Mouse (Mus musculus) midbrain, embryonic 15.5 days (tissue): ENCODE measurements at regions not wholly inside any gene's neighbourhood (a gene's known extent, or its start where the extent isn't known, plus 50 kb on each side); places are given as distances from the start of the nearest gene placed in this dataset.

Experiments
- ATAC-seq: fragments of 200-750 bp; cut with Nextera tagmentation; replicated peaks from 2 replicates; pipeline ENCODE4 v1.8.0; 2017; ENCODE audit warnings: moderate TSS enrichment
- H3K27ac ChIP-seq: fragments of 300-500 bp; sonication (generic); 2 replicates; pipeline ENCODE4 v1.5.1; 2015; ENCODE audit warnings: mild to moderate bottlenecking, inconsistent platforms
- H3K27me3 ChIP-seq: fragments of 300-500 bp; sonication (generic); replicated peaks from 2 replicates; pipeline ENCODE4 v1.6.1; 2015; ENCODE audit warnings: inconsistent platforms
- H3K36me3 ChIP-seq: fragments of 300-500 bp; sonication (generic); replicated peaks from 2 replicates; pipeline ENCODE4 v1.6.1; 2015; ENCODE audit warnings: inconsistent platforms
- H3K4me1 ChIP-seq: fragments of 300-500 bp; sonication (generic); 2 replicates; pipeline ENCODE4 v1.6.1; 2015; ENCODE audit warnings: inconsistent platforms
- H3K4me2 ChIP-seq: fragments of 300-500 bp; sonication (generic); 2 replicates; pipeline ENCODE4 v1.6.1; 2015; ENCODE audit warnings: inconsistent platforms, mild to moderate bottlenecking, moderate library complexity
- H3K4me3 ChIP-seq: fragments of 300-500 bp; sonication (generic); 2 replicates; pipeline ENCODE4 v1.5.1; 2015; ENCODE audit warnings: mild to moderate bottlenecking, inconsistent platforms
- H3K9ac ChIP-seq: fragments of 300-500 bp; sonication (generic); 2 replicates; pipeline ENCODE4 v1.6.1; 2015; ENCODE audit warnings: mild to moderate bottlenecking, inconsistent platforms
- H3K9me3 ChIP-seq: fragments of 300-500 bp; sonication (generic); 2 replicates; pipeline ENCODE4 v1.6.1; 2016; ENCODE audit warnings: inconsistent platforms
- WGBS: fragments of 180-500 bp; shearing (Covaris S2); methylation state at CpG from one replicate; pipeline ENCODE4 v1.1.7; 2015; ENCODE audit warnings: mixed read lengths; 5-methylcytosine and 5-hydroxymethylcytosine counted together

GRCm38 (mm10) chr2:50589195-50589594, 292.6 kb upstream of the Mmadhc start:
- no peaks in the 10 kb centered on the region for H3K9me3 ChIP-seq
- no peaks in the 10 kb centered on the region for H3K36me3 ChIP-seq
- 37% methylated on average over 6 of the region's 6 CpGs for WGBS
- H3K4me1 ChIP-seq = 0 out of 2 replicates have a peak, but pooled peaks cover 3% of the 10 kb centered on the region
- ATAC-seq = peak; percentile 67; the same call in 1 of the 2 replicates
- no peak overlapping the region for H3K27ac ChIP-seq
- H3K9ac ChIP-seq = no peak overlapping the region
- H3K27me3 ChIP-seq = no peaks in the 10 kb centered on the region
- H3K4me3 ChIP-seq = no peak overlapping the region
- no peak overlapping the region for H3K4me2 ChIP-seq

GRCm38 (mm10) chr2:50588652-50589051, 292.1 kb upstream of the Mmadhc start:
- Histone ChIP-seq H3K4me3 (no peak overlapping the region), H3K9ac (no peak overlapping the region), H3K36me3 (no peaks in the 10 kb centered on the region), H3K4me1 (0 out of 2 replicates have a peak, but pooled peaks cover 3% of the 10 kb centered on the region), H3K4me2 (no peak overlapping the region), H3K27me3 (no peaks in the 10 kb centered on the region), H3K9me3 (no peaks in the 10 kb centered on the region), H3K27ac (no peak overlapping the region)
- 60% methylated on average over 6 of the region's 6 CpGs for WGBS
- no peak for ATAC-seq

GRCm38 (mm10) chr2:50586321-50587050, 289.9 kb upstream of the Mmadhc start:
- Histone ChIP-seq H3K4me1 (0 out of 2 replicates have a peak, but pooled peaks cover 3% of the 10 kb centered on the region), H3K9ac (no peak overlapping the region), H3K4me2 (no peak overlapping the region), H3K4me3 (no peak overlapping the region), H3K9me3 (no peaks in the 10 kb centered on the region), H3K36me3 (no peaks in the 10 kb centered on the region), H3K27ac (no peak overlapping the region), H3K27me3 (no peaks in the 10 kb centered on the region)
- 40% methylated on average over 6 of the region's 6 CpGs for WGBS
- no peak; the same call in 1 of the 2 replicates for ATAC-seq

- Histone ChIP-seq H3K4me2 (no peak overlapping the region), H3K27me3 (no peaks in the 10 kb centered on the region), H3K4me1 (no peaks in the 10 kb centered on the region), H3K36me3 (no peaks in the 10 kb centered on the region), H3K9ac (no peak overlapping the region), H3K27ac (no peak overlapping the region), H3K4me3 (no peak overlapping the region), H3K9me3 (no peaks in the 10 kb centered on the region)
- no peak for ATAC-seq
- 66% methylated on average over 2 of the region's 2 CpGs for WGBS
Measured at GRCm38 (mm10) chr2:50579620-50580019, 283.0 kb upstream of the Mmadhc start.

- Histone ChIP-seq H3K4me3 (no peak overlapping the region), H3K27ac (no peak overlapping the region), H3K36me3 (no peaks in the 10 kb centered on the region), H3K9ac (no peak overlapping the region), H3K4me2 (no peak overlapping the region), H3K4me1 (no peaks in the 10 kb centered on the region), H3K27me3 (no peaks in the 10 kb centered on the region), H3K9me3 (no peaks in the 10 kb centered on the region)
- 76% methylated on average over 6 of the region's 6 CpGs for WGBS
- no peak for ATAC-seq
Measured at GRCm38 (mm10) chr2:50578278-50579043, 281.9 kb upstream of the Mmadhc start.

GRCm38 (mm10) chr2:50577736-50578135, 281.1 kb upstream of the Mmadhc start:
- Histone ChIP-seq H3K4me1 (no peaks in the 10 kb centered on the region), H3K9ac (no peak overlapping the region), H3K4me2 (no peak overlapping the region), H3K27me3 (no peaks in the 10 kb centered on the region), H3K4me3 (no peak overlapping the region), H3K36me3 (no peaks in the 10 kb centered on the region), H3K9me3 (no peaks in the 10 kb centered on the region), H3K27ac (no peak overlapping the region)
- WGBS = 90% methylated on average over 9 of the region's 9 CpGs
- ATAC-seq = no peak

GRCm38 (mm10) chr2:50573455-50573854, 276.9 kb upstream of the Mmadhc start:
- no peak overlapping the region for H3K27ac ChIP-seq
- H3K9ac ChIP-seq = no peak overlapping the region
- no peak overlapping the region for H3K4me3 ChIP-seq
- H3K36me3 ChIP-seq = no peaks in the 10 kb centered on the region
- H3K9me3 ChIP-seq = no peaks in the 10 kb centered on the region
- H3K27me3 ChIP-seq = no peaks in the 10 kb centered on the region
- WGBS = 67% methylated on average over 3 of the region's 3 CpGs
- no peak overlapping the region for H3K4me2 ChIP-seq
- H3K4me1 ChIP-seq = peaks cover 8% of the 10 kb centered on the region
- no peak for ATAC-seq

- ATAC-seq = no peak
- Histone ChIP-seq H3K9ac (no peak overlapping the region), H3K27me3 (no peaks in the 10 kb centered on the region), H3K36me3 (no peaks in the 10 kb centered on the region), H3K4me2 (no peak overlapping the region), H3K4me1 (peaks cover 8% of the 10 kb centered on the region), H3K9me3 (no peaks in the 10 kb centered on the region), H3K4me3 (no peak overlapping the region), H3K27ac (no peak overlapping the region)
- WGBS = 35% methylated on average over 4 of the region's 4 CpGs
Measured at GRCm38 (mm10) chr2:50571021-50571420, 274.4 kb upstream of the Mmadhc start.

GRCm38 (mm10) chr2:50569502-50570285, 273.1 kb upstream of the Mmadhc start:
- no peaks in the 10 kb centered on the region for H3K27me3 ChIP-seq
- H3K27ac ChIP-seq = 0 out of 2 replicates have a peak overlapping the region, but pooled peaks have one; percentile 3
- 0 out of 2 replicates have a peak, but pooled peaks have one; percentile 58 for ATAC-seq
- 70% methylated on average over 7 of the region's 7 CpGs for WGBS
- H3K4me3 ChIP-seq = no peak overlapping the region
- H3K4me2 ChIP-seq = no peak overlapping the region
- H3K9me3 ChIP-seq = no peaks in the 10 kb centered on the region
- H3K4me1 ChIP-seq = peaks cover 8% of the 10 kb centered on the region
- no peak overlapping the region for H3K9ac ChIP-seq
- no peaks in the 10 kb centered on the region for H3K36me3 ChIP-seq

- WGBS = 36% methylated on average over 8 of the region's 8 CpGs
- H3K27me3 ChIP-seq = no peaks in the 10 kb centered on the region
- peak; percentile 87 for ATAC-seq
- H3K4me3 ChIP-seq = no peak overlapping the region
- 0 out of 2 replicates have a peak overlapping the region, but pooled peaks have one; percentile 3 for H3K27ac ChIP-seq
- H3K9me3 ChIP-seq = no peaks in the 10 kb centered on the region
- H3K9ac ChIP-seq = no peak overlapping the region
- H3K4me1 ChIP-seq = peaks cover 8% of the 10 kb centered on the region
- H3K4me2 ChIP-seq = no peak overlapping the region
- no peaks in the 10 kb centered on the region for H3K36me3 ChIP-seq
Measured at GRCm38 (mm10) chr2:50568777-50569501, 272.3 kb upstream of the Mmadhc start.

- ATAC-seq = no peak
- Histone ChIP-seq H3K36me3 (no peaks in the 10 kb centered on the region), H3K4me3 (no peak overlapping the region), H3K4me2 (no peak overlapping the region), H3K27me3 (no peaks in the 10 kb centered on the region), H3K9me3 (no peaks in the 10 kb centered on the region), H3K27ac (no peak overlapping the region), H3K4me1 (peaks cover 8% of the 10 kb centered on the region), H3K9ac (no peak overlapping the region)
- 86% methylated on average over 1 of the region's 1 CpGs for WGBS
Measured at GRCm38 (mm10) chr2:50567542-50567941, 270.9 kb upstream of the Mmadhc start.
